Mouse (Mus musculus): Measurements from ENCODE around the gene S100a7a.
A peak's percentile ranks its signal among the peaks of the same experiment; 100 is the strongest.

S100a7a gene

GRCm38 (mm10) chr3:90653717-90654116, at the start of gene S100a7a:
TSS of gene S100a7a (plus strand) at chr3:90654017.
- DNase-seq: no peak

- peak; percentile 71 for DNase-seq
Observed at GRCm38 (mm10) chr3:90604416-90604815, 49.4 kb upstream of the S100a7a start.

DNA sequence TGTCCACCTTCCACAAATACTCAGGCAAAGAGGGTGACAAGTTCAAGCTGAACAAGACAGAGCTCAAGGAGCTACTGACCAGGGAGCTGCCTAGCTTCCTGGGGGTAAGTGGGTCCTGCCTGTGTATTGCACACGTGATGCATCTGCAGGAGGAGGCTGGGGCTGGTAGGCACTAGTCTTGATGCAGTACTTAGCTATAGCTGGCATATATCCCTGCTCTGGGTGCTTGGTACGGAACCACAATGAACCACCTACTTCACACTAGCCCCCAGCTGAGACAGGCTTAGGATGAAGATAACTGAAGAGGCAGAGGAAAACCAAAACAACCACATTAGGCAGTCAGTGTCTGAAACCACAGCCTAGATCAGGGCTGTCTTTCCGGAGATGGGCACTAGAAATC, 48.8 kb upstream of the S100a7a start:
- no peak for DNase-seq

- no peak for DNase-seq
Observed at GRCm38 (mm10) chr3:90605736-90606135, 48.1 kb upstream of the S100a7a start.

DNA sequence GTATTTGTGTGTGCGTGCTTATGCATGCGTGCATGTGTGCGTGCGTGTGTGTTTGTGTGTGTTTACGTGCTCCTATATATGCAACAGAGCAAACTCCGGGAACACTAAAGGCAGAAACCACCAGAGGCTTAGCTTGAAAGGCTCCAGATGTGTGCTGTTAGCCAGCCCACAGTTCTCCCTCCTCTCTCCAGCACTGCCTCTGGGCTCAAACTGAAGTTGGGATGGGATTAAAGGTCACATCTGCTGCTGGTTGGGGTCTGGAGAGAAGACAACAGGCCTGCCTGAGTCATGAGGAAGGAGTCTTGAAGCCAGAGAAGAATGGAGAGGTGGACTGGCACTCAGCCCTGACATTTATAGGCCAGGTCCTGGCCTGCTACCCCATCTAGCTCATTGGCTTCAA, 47.6 kb upstream of the S100a7a start:
- no peak for DNase-seq

DNA sequence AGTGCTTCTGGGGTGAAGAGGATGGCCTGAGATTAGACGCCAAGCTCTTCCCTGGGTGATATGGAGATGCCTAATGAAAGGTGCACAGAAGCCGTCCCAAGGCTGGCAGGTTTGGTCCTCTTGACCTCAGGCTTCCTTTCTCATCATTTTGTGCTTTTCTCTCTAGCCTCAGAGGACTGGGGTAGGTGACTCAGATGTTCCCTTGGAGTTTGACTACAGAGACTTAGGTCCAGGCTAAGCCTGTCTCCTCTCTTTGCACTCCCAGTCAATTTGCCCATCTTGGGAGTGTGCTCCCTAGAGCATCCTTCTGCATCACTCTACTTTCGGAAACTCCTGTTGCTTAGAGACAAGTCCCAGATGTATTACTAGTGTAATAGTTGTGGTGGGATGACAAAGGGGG, 46.5 kb upstream of the S100a7a start:
- no peak for DNase-seq

GRCm38 (mm10) chr3:90608223-90608622, 45.6 kb upstream of the S100a7a start, which contains the start of gene S100a5:
TSS of gene S100a5 (plus strand) at chr3:90608523.
- DNase-seq: no peak

DNA sequence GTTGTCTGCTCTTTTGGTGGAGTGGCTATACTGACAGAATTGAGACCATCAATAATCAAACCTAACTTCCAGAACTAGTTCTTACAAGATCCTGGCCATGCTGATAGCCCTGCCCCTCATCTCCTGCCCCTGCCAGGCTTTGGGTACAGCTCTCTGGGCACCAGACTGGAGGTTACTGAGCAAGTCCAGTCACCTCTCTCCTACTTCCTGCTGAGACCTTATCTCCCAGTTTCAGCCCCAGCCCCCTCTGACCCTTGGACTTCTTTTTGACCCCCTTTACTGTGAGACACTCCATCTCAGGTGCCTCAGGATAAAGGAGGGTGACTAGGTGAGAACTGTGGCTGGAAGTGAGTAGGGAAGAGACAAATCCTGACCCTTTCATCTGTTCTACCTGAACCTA, 44.7 kb upstream of the S100a7a start:
- DNase-seq: no peak

DNA sequence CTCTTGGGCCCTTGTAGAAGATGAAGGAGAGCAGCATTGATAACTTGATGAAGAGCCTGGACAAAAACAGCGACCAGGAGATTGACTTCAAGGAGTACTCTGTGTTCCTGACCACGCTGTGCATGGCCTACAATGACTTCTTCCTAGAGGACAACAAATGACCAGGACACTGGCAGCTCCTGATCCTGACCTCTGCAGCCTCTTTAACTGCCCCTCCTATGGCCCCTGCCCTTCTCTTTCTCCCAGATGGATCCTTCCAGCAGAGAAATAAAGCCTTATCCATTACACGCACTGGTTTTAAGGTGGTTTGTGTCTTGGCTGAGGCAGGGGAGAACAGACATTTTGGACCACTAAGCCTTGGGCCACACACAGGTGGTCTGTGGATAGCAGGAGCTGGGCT, 42.3 kb upstream of the S100a7a start:
- DNase-seq: no peak

DNA sequence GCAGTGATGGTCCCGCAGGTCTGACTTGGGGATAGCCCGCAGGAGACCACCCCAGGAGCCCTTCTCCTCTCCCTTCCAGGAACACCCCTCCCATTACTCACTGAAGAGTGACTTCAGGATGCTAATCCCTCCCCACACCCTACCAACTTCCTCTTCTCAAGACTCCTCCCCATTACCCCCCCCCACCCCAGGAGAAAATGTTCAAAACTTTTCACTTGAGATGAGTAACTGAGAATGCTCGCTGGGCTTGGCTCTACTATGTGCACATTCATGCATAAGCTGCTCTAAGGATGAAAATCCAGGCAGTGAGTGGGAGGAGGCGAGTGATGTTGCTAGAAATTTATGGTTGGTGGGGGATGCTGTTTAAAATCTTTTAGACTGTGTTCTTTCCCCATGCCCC, 41.8 kb upstream of the S100a7a start:
- DNase-seq: no peak

DNA sequence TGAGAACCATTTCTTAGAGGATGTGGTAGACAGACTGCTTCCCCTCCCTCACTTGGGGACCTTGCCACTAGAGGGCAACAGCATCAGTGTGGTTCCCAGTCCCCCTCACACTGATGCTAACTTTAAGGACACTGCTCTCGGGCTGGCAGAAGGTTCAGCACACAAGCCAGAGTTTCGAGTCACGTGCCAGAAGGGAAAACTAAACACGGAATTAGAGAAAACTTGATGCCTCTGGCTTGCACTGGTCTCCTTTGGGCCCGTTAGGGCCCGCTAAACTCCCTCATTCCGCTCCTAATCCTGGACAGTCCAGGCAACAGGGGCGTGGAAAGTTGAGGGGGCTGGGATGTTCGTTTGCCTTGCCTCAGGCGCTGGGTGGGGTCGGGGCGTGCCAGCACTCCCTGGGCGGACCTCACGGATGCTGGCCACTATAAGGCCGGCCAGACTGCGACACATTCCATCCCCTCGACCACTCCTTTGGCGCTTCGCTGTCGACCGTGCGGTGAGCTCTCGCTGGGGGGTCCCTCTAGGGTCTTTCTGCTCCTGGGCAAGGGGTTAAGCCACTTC, 41.0 kb upstream of the S100a7a start, which contains the start of gene S100a6:
Gene S100a6, plus strand, starts transcription at position 155 of the 564 bp plus-strand sequence.
- DNase-seq: peak; percentile 39

- DNase-seq: no peak
Observed at GRCm38 (mm10) chr3:90613461-90614147, 40.2 kb upstream of the S100a7a start.

DNA sequence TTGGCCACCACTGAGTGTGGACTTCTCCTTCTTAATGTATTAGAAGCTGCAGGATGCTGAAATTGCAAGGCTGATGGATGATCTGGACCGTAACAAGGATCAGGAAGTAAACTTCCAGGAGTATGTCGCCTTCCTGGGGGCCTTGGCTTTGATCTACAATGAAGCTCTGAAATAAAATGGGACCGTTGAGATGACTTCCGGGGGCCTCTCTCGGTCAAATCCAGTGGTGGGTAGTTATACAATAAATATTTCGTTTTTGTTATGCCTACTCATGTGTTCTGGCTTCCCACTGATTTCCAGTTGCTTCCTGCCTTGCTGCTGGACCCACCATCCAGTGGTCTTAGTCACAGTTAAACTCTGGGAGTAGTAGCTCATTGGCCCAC, 39.7 kb upstream of the S100a7a start:
- DNase-seq: no peak

- DNase-seq: no peak
Observed at GRCm38 (mm10) chr3:90614611-90615251, 39.1 kb upstream of the S100a7a start.

DNA sequence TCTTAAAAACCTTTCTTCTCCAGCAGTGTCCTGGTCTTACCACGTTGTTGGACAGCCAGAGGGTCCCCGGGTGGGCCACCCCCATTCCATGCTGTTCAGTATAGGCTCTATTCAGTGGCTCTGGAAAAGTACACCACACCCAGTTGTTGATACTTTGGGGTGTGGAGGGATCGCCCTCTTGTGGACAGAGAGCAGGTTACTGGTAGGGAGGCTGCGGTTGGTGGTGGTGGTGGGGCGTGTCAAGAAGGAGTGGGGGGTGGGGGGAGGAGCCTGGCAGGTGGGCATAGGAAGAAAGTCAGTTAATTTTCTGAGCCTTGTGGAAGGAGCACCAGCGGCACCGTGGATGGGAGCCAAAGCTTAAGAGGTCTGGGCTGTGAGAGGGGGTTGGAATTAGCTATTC, 38.4 kb upstream of the S100a7a start:
- DNase-seq: peak; percentile 60

DNA sequence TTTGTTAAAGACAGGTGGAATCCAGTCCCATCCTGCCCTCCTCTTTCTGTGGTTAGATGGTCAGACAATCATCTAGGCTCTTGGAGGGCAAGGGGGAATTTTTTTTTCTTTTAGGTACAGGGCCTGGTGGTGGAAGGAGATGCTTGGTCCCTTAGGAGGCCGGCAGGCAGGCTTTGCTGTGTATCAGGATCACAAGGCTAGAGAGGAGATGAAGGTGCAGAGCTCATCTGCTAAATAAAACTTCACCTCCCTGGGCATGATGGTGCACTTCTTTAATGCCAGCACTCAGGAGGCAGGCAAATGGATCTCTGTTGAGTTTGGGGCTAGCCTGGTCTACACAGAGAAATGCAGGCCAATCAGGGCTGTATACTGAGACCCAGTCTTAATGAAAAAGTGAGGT, 37.9 kb upstream of the S100a7a start:
- no peak for DNase-seq

DNA sequence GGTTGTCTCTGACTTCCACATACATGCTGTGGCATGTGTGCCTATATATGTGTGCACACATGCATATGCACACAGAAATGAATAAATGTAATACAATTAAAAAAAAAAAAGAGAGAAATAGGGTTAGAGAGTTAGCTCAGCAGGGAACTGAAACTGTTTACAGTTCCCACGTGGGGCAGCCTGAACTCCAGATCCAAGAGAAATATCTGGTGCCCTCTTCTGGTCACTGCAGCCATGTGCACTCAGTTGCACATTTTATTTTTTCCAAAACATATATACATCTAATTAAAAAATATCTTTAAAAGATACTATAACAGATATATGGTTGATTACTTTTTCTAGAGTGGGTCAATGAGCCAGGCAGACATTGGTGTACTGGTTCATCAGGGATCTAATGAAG, 36.2 kb upstream of the S100a7a start:
- no peak for DNase-seq

- no peak for DNase-seq
Observed at GRCm38 (mm10) chr3:90621552-90621951, 32.3 kb upstream of the S100a7a start.

DNA sequence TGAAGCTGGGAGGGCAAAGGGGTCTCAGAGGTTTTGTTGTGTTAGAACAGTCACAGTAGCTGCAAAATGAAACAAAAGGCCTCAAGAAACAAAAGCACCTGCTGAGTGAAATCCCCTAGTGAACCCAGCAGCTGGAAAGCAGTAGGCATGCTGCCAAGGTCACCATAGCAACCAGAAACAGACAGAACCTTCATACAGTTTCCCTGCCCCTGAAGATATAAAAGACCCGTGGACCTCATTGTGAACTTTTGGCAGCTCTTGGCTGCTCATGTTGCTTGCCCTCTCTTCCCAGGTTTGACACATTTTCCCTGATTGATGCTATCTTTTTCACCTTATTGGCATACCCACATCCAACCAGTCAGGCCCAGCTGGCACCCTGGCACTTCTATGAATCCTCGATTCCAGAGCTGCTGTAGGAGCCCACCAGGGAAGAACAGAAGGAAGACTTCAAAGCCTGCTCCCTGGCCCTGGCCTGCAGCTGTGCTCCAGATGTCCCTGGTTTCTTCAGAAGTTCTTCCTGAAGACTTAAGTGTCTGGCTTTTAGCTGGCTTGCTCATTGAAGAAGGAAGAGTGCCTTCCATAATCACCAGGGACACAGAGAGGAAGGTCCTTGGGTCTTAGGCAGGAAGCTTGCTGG, 30.3 kb upstream of the S100a7a start:
- DNase-seq: no peak

GRCm38 (mm10) chr3:90625496-90625895, 28.3 kb upstream of the S100a7a start:
- no peak for DNase-seq

DNA sequence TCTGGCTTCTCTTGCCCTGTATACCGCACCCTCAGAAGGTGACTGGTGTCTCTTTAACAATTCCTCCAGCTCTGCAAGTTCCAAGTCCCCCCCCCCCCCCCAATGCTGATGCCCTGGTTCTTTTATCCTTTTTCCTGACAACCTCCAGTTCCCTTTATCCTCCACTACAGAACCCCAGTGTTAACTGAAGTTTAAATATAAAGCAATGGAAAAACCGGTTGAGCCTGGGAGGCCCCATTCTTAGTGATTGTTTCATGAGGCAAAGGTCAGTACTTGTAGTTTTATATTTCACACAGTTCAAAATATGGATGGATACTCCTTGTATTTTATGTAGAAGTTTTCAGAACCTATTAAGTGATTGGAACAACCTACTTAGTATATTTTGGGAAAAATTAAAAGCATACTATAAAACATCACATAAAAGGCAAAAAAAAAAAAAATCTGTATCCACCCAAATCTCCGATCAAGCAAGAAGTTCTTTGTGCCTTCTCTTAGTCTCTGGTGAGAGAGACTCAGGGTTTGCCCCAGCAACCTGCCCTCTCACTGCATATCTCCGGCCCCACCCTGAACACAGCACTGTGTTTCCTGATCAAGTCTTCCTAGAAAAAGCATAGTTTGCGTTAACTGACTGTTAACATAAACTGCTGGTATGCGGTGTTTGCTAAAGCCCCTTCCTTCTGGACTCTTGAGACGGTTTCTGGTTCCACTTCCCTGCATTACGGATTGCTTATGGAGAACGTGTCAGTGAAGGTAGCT, 27.4 kb upstream of the S100a7a start:
- DNase-seq: no peak

DNA sequence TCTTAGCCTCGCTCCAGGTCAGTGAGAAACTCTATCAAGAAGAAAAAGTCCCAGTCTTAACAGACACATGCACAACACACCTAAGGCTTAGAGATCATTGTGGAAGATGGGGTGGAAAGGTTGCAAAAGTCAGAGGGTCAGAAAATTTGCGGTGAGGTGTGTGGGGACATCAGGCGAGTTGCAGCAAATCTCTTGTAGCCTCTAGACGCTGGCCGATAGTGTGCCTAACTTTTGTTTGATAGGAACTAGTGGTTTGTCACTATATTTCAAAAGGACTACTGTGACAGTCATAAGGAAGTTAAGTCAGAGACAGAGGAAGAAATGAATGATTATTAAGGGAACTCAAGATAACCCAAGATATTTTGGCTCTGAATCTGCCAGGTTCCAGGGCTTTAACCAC, 26.5 kb upstream of the S100a7a start:
- DNase-seq: no peak

GRCm38 (mm10) chr3:90627807-90628206, 26.0 kb upstream of the S100a7a start:
- no peak for DNase-seq
